Mouse (Mus musculus) stomach, embryonic 16.5 days (tissue): ENCODE measurements around the gene Nphp1. TPM values are rescaled to one million over a fixed set of nuclear protein-coding genes. Genes with fewer than 3 reads are reported as not detected.

Experiments used
- ATAC-seq: fragments of 200-750 bp; cut with Nextera tagmentation; 2 replicates; pipeline ENCODE4 v1.8.0; 2017; ENCODE audit warnings: moderate number of reproducible peaks, moderate TSS enrichment; ENCODE audit not compliant: insufficient read depth, low FRiP score
- H3K27ac ChIP-seq: fragments of 300-500 bp; sonication (generic); 2 replicates; pipeline ENCODE4 v1.5.1; 2014; ENCODE audit warnings: low read length
- H3K27me3 ChIP-seq: fragments of 300-500 bp; sonication (generic); 2 replicates; pipeline ENCODE4 v1.6.1; 2014; ENCODE audit warnings: low read length, control low read depth, mixed read lengths; ENCODE audit not compliant: control insufficient read depth, insufficient read depth
- H3K36me3 ChIP-seq: fragments of 300-500 bp; sonication (generic); 2 replicates; pipeline ENCODE4 v1.6.1; 2014; ENCODE audit warnings: low read length; ENCODE audit not compliant: control insufficient read depth, insufficient read depth
- H3K4me1 ChIP-seq: fragments of 300-500 bp; sonication (generic); 2 replicates; pipeline ENCODE4 v1.6.1; 2014; ENCODE audit warnings: low read length, control low read depth, mixed read lengths; ENCODE audit not compliant: control insufficient read depth, insufficient read depth
- H3K4me2 ChIP-seq: fragments of 300-500 bp; sonication (generic); 2 replicates; pipeline ENCODE4 v1.6.1; 2014; ENCODE audit warnings: low read depth, low read length, mixed read lengths
- H3K4me3 ChIP-seq: fragments of 300-500 bp; sonication (generic); replicated peaks from 2 replicates; pipeline ENCODE4 v1.5.1; 2014; ENCODE audit warnings: mild to moderate bottlenecking, low read length
- H3K9ac ChIP-seq: fragments of 300-500 bp; sonication (generic); 2 replicates; pipeline ENCODE4 v1.6.1; 2014; ENCODE audit warnings: low read length
- H3K9me3 ChIP-seq: fragments of 300-500 bp; sonication (generic); replicated peaks from 2 replicates; pipeline ENCODE4 v1.6.1; 2016; ENCODE audit warnings: low read length, control low read depth; ENCODE audit not compliant: control insufficient read depth
- WGBS: fragments of 180-500 bp; shearing (Covaris S2); extraction: QIAGEN DNeasy Blood & Tissue Kit; methylation state at CpG from one replicate; pipeline ENCODE4 v1.1.7; 2014; 5-methylcytosine and 5-hydroxymethylcytosine counted together
- polyA plus RNA-seq: library from polyadenylated mRNA; unstranded; fragments of >200 nt; fragmentation: Nextera tagmentation; extraction: Ambion mirVana; gene quantifications from 2 replicates; pipeline ENCODE4 v1.2.1, GENCODE M21; 2015

Gene Nphp1
- polyA plus RNA-seq, result 28.3 and 36.2 TPM in 2 replicates

- Histone ChIP-seq H3K4me3 (peak within 1 kb of the TSS; percentile 86), H3K27me3 (no peaks in the 10 kb centered on the region), H3K4me2 (peak within 1 kb of the TSS; percentile 58), H3K36me3 (no peaks in the 10 kb centered on the region), H3K4me1 (peaks cover 6% of the 10 kb centered on the region; the same call in 1 of the 2 replicates), H3K9me3 (no peaks in the 10 kb centered on the region), H3K9ac (peak within 1 kb of the TSS; percentile 87), H3K27ac (0 out of 2 replicates have a peak within 1 kb of the TSS, but pooled peaks have one; percentile 50)
- WGBS, result under 1% methylated on average over 40 of the region's 40 CpGs
- peak; percentile 78 for ATAC-seq
These were observed at the start of gene Nphp1 for GRCm38 (mm10) chr2:127788440-127789116. Gene Nphp1, minus strand, starts transcription at chr2:127788897.

- Histone ChIP-seq H3K4me3 (no peak overlapping the region), H3K27ac (no peak overlapping the region), H3K36me3 (no peaks in the 10 kb centered on the region), H3K4me1 (peaks cover 5% of the 10 kb centered on the region; the same call in 1 of the 2 replicates), H3K27me3 (0 out of 2 replicates have a peak, but pooled peaks cover under 1% of the 10 kb centered on the region), H3K4me2 (no peak overlapping the region), H3K9me3 (no peaks in the 10 kb centered on the region), H3K9ac (no peak overlapping the region)
- no peak for ATAC-seq
- 15% methylated on average over 2 of the region's 2 CpGs for WGBS
These were observed 44.1 kb upstream of the Nphp1 start for GRCm38 (mm10) chr2:127832833-127833190.

DNA sequence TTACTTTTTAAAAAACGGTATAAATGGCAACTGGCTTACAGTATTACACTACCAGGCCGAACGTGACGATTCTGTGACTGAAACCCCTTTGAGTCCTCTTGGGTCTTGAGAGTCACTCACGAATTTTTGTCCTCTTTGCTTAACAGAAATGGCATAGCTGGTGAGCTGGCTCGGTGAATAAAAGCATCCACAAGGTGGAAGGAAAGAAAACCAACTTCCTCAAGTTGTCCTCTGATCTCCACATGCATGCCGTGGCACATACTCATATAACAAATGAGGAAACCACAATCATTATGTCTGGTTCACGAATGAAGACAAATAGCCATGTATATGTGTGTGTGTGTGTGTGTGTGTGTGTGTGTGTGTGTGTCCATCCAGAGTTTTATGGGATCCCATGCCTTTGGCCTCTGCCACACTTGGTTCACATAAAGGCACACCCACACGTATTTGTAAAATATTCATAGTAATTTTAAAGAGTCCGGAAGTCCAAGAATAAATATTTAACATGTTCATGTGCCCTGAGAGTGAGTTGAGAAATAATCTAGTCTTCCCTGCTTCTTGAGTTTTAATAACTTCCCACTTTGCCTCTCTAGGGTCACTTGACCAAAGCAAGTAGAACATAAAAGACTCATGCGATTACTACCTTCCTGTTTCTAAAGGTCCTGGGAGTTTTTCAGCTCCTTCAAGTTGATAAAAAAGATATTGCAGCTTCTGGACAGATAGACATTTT, 43.6 kb upstream of the Nphp1 start:
- Histone ChIP-seq H3K27me3 (no peaks in the 10 kb centered on the region), H3K27ac (no peak overlapping the region), H3K9me3 (no peaks in the 10 kb centered on the region), H3K4me1 (peaks cover 5% of the 10 kb centered on the region; the same call in 1 of the 2 replicates), H3K36me3 (no peaks in the 10 kb centered on the region), H3K4me2 (peak overlapping the region; percentile 59), H3K4me3 (peak overlapping the region; percentile 55), H3K9ac (peak overlapping the region; percentile 45)
- no peak for ATAC-seq
- 36% methylated on average over 11 of the region's 11 CpGs for WGBS

DNA sequence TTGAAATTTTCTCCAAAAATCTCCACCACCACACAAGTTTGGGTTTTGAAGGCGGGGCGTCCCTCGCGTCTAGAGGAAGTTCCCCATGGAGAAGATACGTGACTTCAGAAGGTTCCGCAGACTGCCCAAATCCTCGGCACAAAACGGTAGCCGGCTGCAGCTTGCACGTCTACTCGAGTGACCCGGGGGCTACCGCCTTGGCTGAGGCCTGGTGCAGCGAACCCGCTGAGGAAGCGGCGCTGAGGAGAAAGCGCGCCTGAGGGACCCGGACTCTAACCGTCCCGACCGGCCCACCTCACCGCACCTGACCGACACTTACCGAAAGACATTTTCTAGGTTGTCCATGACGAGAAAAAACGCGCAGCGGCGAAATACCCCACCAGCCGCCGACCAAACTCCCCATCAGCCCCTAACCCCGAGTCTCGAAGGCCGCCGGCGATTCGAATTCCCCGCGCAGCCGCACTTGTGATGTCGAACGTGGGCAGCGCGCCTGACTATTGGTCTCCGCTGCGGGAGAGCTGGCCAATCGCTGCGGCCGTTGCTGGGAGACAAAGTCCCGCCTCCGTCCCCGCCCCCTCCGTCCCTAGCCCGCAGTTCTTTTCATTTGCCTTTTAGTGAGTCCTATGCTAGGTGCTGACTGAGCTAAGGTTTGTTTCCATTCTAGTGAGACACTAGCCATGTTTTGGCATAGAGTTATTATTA, 42.9 kb upstream of the Nphp1 start, which contains the start of gene Bub1:
Bub1 (minus strand) TSS at position 465 of the 702 bp plus-strand sequence.
- WGBS, result under 1% methylated on average over 56 of the region's 56 CpGs
- peak within 1 kb of the TSS; percentile 59 for H3K4me2 ChIP-seq
- no peaks in the 10 kb centered on the region for H3K9me3 ChIP-seq
- peaks cover 5% of the 10 kb centered on the region; the same call in 1 of the 2 replicates for H3K4me1 ChIP-seq
- no peak within 1 kb of the TSS for H3K27ac ChIP-seq
- ATAC-seq, result peak; percentile 99
- peak within 1 kb of the TSS; percentile 55 for H3K4me3 ChIP-seq
- no peaks in the 10 kb centered on the region for H3K27me3 ChIP-seq
- no peaks in the 10 kb centered on the region for H3K36me3 ChIP-seq
- peak within 1 kb of the TSS; percentile 70 for H3K9ac ChIP-seq

DNA sequence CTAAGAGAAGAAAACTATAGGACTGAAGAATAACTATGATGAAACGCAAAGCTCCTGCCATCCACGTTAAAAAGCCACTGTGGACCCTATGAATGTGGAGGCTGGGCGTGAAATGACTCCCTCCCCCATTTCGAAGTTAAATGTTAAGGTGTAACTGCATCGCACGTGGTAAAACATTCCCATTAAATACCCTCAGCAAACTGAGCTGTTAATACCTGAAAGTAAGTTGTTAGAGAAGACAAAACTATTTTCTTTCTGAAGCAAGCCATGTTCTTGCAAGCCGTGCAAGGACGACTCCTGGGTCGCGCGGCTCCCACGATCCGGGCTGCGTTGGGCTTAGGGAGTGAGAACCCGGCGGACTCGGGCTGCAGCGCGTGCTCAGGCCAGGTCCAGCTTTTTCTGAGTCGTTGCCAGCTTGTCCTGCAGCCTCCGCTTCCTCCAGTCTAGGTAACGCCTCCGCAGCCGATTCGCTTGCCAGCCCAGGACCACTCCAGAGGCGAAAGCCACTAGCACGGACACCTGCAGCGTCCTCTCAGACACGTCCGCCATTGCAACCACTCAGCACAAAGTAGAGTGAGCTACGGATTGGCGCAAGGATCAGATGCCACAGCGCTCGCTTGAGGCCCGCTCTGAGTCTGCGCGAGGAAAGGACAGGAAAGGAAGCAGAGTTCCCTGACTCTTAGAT, 3.4 kb upstream of the Nphp1 start, which contains the start of gene Mtln:
Mtln (minus strand) TSS at position 570 of the 685 bp plus-strand sequence.
- peak; percentile 94 for ATAC-seq
- H3K9ac ChIP-seq, result peak within 1 kb of the TSS; percentile 90
- H3K27ac ChIP-seq, result peak within 1 kb of the TSS; percentile 85
- peaks cover 6% of the 10 kb centered on the region; the same call in 1 of the 2 replicates for H3K4me1 ChIP-seq
- H3K4me2 ChIP-seq, result peak within 1 kb of the TSS; percentile 56
- WGBS, result 1% methylated on average over 37 of the region's 37 CpGs
- no peaks in the 10 kb centered on the region for H3K27me3 ChIP-seq
- H3K9me3 ChIP-seq, result no peaks in the 10 kb centered on the region
- no peaks in the 10 kb centered on the region for H3K36me3 ChIP-seq
- peak within 1 kb of the TSS; percentile 85 for H3K4me3 ChIP-seq

- Histone ChIP-seq H3K9me3 (no peaks in the 10 kb centered on the region), H3K4me1 (peaks cover 6% of the 10 kb centered on the region; the same call in 1 of the 2 replicates), H3K9ac (peak overlapping the region; percentile 87), H3K4me3 (no peak overlapping the region), H3K4me2 (peak overlapping the region; percentile 58), H3K27ac (no peak overlapping the region), H3K27me3 (no peaks in the 10 kb centered on the region), H3K36me3 (no peaks in the 10 kb centered on the region)
- ATAC-seq, result no peak
- 29% methylated on average over 9 of the region's 9 CpGs for WGBS
These were observed 1.1 kb upstream of the Nphp1 start for GRCm38 (mm10) chr2:127789651-127790270.

- no peak for ATAC-seq
- H3K9me3 ChIP-seq, result no peaks in the 10 kb centered on the region
- H3K27ac ChIP-seq, result 0 out of 2 replicates have a peak overlapping the region, but pooled peaks have one; percentile 50
- H3K4me1 ChIP-seq, result peaks cover 6% of the 10 kb centered on the region; the same call in 1 of the 2 replicates
- H3K27me3 ChIP-seq, result no peaks in the 10 kb centered on the region
- no peaks in the 10 kb centered on the region for H3K36me3 ChIP-seq
- H3K4me2 ChIP-seq, result peak overlapping the region; percentile 58
- peak overlapping the region; percentile 86 for H3K4me3 ChIP-seq
- 4% methylated on average over 11 of the region's 11 CpGs for WGBS
- H3K9ac ChIP-seq, result peak overlapping the region; percentile 87
These were observed 441 bp upstream of the Nphp1 start for GRCm38 (mm10) chr2:127789138-127789537.

DNA sequence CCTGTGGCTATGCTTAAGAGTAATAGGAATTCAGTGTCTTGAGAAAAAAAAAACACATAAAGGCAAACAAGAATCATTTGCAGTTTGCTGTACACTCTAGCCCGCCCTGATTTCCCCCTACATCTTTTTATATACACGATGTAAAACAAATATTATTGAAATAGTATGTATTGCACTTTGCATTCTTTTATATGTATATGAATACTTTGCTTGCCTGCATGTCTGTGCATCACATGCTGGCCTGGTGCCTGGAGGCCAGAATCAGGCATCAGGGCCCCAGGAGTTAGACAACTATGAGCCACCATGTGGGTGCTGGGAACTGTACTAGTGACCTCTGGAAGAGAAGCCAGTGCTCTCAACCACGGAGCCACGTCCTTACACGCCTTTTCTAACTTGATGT, 1.5 kb downstream of the Nphp1 start:
- no peak for ATAC-seq
- Histone ChIP-seq H3K36me3 (no peaks in the 10 kb centered on the region), H3K4me2 (no peak overlapping the region), H3K27ac (no peak overlapping the region), H3K4me1 (peaks cover 6% of the 10 kb centered on the region; the same call in 1 of the 2 replicates), H3K9me3 (no peaks in the 10 kb centered on the region), H3K27me3 (no peaks in the 10 kb centered on the region), H3K4me3 (no peak overlapping the region), H3K9ac (no peak overlapping the region)
- 83% methylated on average over 5 of the region's 5 CpGs for WGBS
